Mouse (Mus musculus): Measurements from ENCODE around the gene Foxd1.

Foxd1 gene

DNA sequence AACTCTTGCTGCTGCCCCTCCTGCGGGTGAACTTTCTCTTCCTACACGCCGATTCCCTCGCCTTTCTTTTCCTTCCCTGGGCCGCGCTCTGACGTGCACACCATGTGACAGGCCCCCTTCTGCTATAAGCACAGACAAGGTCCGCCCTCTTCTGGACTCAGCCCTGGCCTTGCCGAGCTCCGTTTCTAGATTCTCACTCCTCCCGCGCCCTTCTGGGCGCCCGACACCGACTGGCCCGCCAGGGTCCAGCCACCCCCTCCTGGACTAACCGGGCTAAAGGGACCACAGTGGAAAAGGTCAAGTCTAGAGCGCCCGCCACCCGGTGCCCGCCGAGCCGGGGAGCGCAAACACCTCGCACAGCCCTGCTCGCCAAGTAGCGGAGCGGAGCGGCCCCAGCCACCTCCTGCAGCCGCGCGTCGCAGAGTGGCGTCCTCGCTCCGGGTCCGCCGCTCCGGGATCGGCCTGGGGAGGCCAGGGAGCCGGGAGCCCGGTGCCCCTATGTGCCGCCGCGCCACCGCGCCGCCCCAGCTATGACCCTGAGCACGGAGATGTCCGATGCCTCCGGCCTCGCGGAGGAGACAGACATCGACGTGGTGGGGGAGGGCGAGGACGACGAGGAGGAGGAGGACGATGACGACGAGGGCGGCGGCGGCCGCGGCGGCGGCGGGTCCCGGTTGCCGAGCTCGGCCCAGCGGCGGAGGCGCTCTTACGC, at the start of gene Foxd1:
Foxd1 (plus strand) TSS at position 153 of the 712 bp plus-strand sequence.
- in situ Hi-C loops (cut with MboI, MseI) = loop anchor here (10.0 kb wide), 1 partner anchor 379 kb away; no protein-coding TSS in a partner anchor

DNA sequence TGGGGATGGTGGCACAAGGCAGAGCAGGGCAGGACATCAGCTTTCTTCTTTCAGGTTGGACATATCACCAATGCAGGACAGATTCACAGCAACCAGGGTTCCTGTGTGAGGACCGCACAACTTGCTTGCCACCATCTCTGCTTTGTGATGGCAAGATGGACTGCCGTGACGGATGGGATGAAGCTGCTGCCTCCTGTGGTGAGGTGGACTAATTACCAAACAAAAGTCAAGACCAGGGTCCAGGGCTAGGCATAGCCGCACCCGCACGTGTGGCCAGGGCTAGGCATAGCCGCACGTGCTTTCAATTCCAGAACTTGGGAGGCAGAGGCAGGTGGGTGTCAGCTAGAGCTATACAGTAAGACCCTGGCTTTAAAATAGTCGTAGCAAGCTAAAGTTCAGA, 48.8 kb upstream of the Foxd1 start:
- in situ Hi-C loops (cut with MboI, MseI) = no loop called here

DNA sequence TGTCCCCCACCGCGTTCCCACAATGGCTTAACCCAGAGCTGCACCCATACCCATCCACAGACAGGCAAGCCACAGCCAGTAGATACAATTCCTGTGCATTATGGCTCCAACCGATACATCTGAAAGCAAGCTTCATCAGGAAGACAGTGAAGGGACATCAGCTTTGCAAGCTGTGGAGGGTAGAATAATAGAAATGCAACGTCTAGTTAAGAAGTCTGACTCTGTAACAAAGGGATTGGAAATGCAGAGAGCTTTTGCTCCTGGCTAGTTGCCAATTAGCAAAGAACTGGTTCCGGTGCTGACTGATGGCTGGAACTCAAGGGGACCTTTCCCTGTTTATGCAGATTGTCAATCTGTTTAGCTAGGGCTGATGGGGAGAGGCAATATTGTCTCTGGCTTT, 47.6 kb upstream of the Foxd1 start:
- in situ Hi-C loops (cut with MboI, MseI) = no loop called here

DNA sequence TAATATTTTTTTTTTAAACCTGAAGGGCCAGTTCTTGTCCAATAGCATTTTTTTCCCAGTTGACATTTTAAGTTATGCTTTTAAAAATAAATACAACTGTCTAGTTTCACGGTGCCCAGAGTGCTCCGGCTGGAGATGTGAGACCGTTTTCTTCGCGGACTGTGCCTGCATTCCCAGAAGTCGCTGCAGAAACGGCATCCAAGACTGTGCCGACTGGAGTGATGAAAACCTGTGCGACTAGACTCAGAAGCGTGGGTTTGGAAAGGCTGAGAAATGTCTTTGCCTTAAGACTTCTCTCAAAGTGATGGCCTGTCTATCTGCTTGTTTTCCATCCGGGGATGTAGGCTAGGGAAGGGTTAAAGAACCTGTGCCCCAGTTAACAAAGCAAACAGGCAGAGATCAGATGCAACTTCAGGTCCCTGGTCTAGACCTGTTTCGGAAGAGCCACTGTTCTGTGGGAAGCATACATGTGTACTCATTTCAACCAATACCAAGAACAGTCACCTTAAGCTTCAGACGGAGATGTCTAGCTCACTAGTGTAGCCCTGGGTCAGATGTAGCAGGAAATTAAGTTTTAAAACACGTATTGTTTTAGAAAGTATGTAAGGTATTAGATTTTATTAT, 47.1 kb upstream of the Foxd1 start:
- in situ Hi-C loops (cut with MboI, MseI) = no loop called here

DNA sequence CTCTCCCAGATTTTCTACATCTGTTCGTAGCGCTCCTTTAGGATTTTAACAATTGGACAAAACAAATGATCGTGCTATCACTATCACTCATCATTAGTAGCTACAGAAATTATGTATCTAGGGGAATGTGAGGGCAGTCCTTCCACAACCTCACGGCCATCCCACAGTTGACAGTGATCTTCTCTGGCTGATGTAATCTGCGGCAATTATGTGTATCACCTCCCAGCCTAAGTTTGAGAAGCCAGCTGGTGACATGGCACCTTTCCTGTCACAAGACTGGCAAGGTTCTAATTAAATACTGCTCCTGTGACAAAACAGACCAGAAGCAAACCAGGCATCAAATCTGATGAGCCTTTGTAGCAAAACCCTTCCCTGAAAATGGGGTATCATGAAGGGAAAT, 46.0 kb upstream of the Foxd1 start:
- in situ Hi-C loops (cut with MboI, MseI) = no loop called here

DNA sequence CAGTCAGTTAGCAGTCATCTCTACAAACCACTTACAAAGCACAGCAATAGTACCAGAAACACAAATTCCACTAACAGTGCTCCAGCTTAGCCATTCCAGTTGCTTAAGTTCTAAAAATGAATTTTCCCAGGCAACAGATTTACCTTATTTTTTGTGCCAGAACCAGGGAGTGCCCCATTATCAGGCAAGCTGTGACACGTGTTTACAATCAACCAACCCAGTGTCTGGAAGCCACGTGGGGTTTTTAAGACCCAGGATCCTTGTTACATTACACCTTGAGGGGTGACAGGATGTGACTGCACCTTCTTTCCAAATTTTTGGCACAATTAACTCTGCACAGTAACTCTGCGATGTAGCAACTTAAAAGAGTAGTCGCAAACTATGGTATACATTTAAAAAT, 45.3 kb upstream of the Foxd1 start:
- in situ Hi-C loops (cut with MboI, MseI) = no loop called here

DNA sequence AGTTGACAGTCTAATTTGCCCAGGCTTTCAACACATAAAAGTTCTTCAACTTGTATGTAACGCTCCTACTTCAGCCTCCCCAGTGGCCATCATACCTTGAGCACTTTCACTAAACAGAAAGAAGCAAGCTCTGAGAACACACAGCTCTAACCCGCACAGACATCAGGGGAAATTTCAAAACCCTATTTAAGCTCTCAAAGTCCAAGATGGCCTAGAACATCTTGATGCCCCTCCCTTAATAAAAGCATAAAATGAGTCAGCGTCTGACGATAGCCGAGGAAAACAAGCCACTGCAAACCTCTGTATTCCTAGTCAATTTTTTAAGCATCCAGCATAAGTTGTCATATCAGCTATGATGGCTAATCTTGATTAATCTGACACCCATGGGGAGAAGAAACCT, 42.4 kb upstream of the Foxd1 start:
- in situ Hi-C loops (cut with MboI, MseI) = no loop called here

DNA sequence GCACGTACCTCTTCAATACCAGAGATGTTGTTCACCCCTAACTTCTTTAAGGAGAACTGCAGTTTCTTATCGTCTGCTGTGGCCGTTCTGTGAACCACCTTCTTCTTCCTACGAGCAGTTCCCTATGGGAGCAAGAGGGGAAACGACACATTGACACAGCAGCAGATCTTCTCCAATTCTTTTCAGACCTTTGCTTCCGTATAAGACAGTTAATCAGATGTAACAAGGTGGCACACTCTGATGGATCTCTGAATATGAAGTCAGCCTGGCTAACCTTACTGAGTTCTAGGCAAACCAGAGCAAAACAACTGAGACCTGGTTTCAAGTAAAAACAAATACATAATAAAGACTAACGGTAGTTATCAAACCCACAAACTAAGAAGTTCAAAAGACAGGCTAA, 40.4 kb upstream of the Foxd1 start:
- in situ Hi-C loops (cut with MboI, MseI) = no loop called here

DNA sequence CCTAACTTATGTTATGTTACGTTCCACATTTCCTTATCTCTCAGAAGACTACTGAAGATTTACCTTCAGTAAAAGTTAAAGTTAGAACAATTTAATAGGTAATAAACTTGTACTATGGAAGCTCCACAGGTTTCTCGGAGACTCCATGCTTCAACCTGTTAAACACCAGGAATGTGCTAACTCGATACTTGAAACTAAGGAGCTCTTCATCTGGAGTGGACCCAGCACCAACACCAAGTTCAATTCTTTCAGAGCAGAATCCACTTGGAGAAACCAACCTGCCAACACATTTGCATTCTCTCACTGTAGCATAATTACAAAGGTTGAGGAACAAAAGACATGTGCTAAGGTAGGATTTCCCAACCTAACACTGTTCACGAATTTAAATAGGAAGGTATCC, 38.9 kb upstream of the Foxd1 start:
- in situ Hi-C loops (cut with MboI, MseI) = no loop called here

DNA sequence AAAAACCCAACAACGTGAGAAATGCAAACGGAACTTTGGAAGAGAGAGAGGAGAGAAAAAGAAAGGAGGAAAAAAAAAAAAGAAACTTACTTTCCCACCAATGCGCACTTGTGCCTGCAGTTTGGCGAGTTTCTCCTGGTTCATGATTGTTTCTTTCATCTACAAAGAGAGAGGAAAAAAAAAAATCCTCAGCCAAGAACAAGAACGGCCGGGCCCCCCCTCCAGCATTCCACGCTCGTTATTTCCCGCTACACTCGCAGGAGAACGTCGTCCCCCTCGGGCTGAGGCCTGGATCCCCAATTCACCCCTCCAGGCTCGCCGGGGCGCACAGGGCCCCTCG, 37.9 kb upstream of the Foxd1 start:
- in situ Hi-C loops (cut with MboI, MseI) = no loop called here

DNA sequence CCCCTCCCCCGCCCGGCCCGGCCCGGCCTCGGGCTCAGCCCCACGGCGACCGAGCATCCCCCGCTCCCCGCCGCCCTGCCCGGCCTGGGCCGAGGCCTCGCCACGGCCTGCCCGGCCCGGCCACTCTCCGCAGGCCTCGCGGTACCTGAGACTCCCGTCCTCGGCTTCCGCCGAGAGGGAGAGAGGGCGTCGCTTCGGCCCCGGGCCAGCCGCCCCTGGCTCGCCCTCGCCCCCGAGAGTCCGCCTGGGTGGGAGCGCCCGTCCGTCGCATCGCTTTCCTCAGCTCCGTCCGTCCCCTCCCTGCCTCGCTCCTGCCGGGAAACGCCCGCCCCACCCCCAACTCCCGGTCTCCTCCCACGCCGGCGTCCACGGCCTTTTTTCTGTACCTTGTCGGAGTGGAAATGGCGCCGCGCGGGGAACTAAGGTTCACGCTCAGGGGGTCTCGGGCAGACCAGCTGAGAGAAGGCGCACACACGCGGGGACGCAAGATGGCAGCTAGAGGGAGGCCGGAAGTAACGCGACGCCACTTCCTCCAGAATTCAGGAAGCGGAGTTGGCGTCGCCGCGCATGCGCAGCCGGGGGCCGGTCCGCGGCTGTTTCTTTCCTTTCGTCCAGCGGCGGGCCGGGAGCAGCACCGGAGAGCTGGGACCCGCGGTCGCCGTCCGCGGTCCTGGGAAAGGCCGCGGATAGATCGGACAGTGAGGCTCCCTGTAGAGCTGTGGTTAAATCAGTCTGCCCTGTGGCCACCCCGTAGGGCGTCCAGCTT, 37.4 kb upstream of the Foxd1 start, which contains the start of gene Btf3:
Btf3 (minus strand) TSS at position 527 of the 766 bp plus-strand sequence.
- in situ Hi-C loops (cut with MboI, MseI) = no loop called here

DNA sequence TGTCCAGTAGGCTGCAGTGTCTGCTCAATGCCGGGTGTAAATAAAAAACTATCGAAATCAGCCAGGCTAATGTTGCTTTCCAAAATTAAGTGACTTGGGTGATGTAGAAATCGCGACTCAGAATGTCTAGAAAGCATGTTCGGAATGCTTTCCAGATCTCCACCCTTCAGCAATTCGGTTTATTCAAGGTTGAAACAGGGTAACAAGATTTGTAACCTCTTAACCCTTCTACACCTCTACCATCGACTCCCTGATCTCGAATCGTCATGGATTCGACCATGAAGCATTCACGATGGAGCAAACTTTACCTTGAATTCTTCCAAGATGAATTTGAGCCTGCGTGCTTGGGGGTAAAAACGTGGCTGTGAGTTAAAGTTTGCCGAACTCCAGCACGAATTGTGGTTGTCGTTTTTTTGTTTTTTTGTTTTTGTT, 36.8 kb upstream of the Foxd1 start:
- in situ Hi-C loops (cut with MboI, MseI) = no loop called here

DNA sequence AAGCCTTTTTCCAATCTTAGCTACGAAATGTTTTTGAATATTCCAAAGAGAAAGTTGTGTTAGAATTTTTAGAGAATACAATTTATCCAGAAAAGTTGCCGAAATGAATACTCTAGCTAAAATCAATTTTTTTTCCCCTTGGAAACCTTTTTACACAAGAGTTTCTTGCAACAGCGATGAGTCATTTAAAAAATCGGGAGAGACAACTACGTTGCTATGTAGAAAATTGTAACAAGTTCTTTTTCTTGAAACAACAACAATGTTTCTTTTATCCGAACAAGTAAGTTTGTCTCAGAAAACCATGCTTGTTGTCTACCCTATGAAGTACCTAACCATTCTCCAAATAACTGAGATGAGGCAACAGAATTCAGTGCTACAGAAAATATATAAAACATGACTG, 36.1 kb upstream of the Foxd1 start:
- in situ Hi-C loops (cut with MboI, MseI) = no loop called here

DNA sequence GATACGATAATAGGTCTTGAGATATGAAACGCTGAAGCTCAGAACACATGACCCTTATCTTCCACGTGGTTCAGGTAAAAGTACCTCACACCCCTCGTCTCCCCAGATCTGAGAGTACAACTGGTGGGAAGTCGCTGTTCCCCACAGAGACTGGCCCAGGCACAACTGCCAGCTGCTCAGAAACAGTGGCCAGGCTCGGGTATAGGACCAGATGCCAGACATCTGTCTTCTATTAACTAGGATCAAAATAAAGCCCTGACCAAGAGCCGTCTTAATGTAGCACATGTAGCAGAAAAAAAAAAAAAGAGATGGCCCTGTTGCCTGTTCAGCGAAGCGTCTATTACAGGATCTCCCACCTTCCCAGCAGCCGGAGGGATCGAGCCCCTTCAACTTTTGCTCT, 29.0 kb upstream of the Foxd1 start:
- in situ Hi-C loops (cut with MboI, MseI) = no loop called here

DNA sequence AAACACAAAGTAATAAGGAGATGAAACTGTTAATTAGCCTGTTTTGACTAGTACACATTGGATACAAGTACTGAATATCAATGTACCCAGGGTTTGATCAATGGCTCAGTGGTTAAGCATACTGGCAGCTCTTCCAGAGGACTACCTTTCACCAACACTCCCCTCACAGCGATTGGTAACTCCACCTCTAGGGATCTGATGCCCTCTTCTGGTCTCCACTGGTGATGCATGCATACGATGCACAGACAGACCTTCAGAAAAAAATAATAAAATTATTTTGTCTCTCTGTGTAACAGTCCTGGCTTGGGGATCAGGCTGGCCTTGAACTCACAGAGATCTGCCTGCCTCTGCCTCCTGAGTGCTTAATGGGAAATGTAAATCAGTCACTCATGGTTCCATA, 21.9 kb upstream of the Foxd1 start:
- in situ Hi-C loops (cut with MboI, MseI) = no loop called here

DNA sequence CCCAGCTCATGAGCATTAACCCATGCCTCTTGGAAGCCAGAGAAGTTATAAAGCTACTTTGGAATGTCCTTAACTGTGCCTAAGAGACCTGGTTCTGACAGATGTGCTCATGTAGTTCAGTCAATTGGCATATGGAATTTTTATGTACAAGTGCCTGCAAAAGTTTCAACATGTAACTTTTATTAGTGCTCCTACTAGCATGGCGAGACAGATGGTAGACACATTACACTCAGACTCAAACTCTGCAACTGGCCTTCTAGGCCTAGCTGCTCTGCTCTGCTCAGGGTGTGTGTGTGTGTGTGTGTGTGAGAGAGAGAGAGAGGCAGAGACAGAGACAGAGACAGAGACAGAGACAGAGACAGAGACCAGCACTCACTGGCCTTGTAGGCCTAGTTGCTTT, 17.8 kb upstream of the Foxd1 start:
- in situ Hi-C loops (cut with MboI, MseI) = no loop called here

DNA sequence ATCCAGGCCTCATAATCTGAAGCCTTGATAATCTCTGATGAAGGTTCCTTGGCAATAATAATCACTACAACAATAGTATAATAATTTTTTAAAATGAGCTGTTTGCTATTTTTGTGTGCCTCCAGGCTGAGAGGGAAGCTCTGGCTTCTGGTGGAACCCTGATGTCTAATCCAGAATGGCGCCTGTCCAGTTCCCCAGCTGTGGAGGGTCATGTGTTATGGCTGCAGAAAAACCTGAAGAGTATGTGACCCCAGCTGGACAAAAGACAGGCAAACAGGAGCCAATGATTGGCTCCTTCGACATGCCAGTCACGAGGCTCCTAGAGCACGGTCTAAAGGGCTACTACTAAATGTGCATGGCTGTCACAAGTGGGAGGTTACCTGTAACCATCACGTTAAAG, 13.5 kb upstream of the Foxd1 start:
- in situ Hi-C loops (cut with MboI, MseI) = no loop called here

DNA sequence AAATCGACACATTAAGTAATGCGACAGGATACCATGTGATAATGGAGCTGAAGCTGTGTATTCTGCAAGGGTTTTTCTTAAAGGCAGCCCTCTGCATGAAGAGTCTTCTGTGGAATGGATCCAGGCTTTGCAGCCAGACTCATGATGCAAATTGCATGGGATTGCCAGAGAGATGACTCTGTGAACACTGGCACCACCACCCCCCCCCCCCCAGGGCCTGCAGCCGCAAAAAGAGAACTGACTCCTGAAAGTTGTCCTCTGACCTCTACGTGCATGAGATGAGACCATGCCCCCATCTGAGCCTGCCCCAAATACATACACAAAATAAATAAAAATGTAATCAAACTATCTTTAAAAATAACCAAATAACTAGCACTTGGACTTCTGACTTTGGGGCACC, 4.6 kb upstream of the Foxd1 start:
- in situ Hi-C loops (cut with MboI, MseI) = no loop called here

DNA sequence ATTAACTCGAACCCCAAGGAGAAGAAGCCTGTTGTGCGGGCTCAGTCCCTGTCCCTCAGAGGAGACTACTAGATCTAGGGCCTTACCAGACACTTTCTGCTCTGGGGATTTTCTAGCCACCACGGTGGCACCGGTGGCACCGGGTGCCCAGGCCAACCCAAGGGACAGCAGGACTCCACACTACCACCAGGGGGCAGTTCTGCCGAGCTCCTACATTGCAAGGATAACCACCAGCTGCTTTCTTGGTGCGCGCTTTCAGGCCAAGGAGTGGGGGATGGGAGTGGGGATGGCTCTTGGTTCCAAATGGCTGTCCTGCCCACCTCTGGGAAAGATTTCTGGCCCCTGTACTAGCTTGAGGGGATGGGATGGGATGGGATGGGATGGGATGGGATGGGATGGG, 2.5 kb upstream of the Foxd1 start:
- in situ Hi-C loops (cut with MboI, MseI) = loop anchor here (10.0 kb wide), 1 partner anchor 377 kb away; no protein-coding TSS in a partner anchor

DNA sequence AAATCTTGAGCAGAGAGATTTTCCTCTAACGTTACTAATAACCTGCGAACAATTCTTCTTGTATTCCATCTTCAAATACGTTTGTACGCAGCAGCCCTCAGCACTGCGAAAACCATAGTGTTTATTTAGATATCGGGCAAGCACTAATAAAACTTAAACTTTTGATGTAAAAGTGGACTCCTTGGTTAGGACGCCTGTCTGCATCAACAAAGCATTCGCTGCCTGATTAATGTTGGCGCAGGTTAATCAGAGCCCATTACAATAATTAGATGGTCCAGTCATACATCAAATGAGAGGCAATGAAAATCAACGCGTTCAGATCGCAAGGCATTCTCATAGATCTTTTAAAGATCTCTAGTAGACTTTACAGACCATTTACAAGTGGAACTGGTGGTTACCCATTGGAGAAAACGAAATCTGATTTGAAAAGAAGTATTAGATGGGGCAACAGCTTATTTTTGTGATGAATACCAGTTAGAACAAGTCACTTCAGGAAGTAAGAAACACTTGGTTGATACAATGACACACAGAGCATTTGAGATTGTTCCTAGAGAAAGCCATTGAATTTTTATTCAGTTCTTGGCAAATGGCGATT, 1.6 kb upstream of the Foxd1 start:
- in situ Hi-C loops (cut with MboI, MseI) = loop anchor here (10.0 kb wide), 1 partner anchor 378 kb away; no protein-coding TSS in a partner anchor

DNA sequence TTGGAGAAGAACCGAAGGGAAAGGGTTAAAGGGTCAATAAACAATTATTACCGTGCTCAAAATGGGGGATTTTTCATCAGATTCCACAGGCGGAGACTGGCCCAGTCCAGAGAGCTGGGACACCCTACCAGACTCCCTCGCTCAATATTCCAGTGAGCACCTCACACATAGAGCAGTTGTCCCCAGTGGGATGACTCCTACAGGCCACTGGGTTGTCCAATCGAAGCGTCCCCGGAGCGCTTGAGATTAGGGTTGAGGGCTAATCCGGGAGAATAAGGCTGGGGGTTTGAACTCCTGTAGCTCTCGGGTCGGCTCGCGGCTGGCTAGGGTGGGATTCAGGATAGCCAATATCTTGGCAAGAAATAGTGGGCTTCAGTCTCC, 343 bp upstream of the Foxd1 start:
- in situ Hi-C loops (cut with MboI, MseI) = loop anchor here (10.0 kb wide), 1 partner anchor 379 kb away; no protein-coding TSS in a partner anchor

DNA sequence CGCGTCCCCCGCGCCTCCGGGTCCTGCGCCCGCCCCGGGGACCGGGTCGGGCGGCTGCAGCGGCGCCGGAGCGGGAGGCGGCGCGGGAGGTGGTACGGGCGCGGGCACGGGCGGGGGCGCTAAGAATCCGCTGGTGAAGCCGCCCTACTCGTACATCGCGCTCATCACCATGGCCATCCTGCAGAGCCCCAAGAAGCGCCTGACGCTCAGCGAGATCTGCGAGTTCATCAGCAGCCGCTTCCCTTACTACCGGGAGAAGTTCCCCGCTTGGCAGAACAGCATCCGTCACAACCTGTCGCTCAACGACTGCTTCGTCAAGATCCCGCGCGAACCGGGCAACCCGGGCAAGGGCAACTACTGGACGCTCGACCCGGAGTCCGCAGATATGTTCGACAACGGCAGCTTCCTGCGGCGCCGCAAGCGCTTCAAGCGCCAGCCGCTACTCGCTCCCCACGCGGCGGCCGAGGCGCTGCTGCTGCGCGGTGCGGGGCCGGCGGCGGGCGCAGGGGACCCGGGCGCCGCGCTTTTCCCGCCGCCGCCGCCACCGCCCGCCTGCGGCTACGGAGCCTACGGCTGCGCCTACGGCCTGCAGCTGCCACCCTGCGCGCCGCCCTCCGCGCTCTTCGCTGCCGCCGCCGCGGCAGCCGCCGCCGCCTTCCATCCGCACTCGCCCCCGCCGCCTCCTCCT, 973 bp downstream of the Foxd1 start:
- in situ Hi-C loops (cut with MboI, MseI) = loop anchor here (10.0 kb wide), 1 partner anchor 380 kb away; no protein-coding TSS in a partner anchor
